Mouse (Mus musculus): ENCODE results near the gene Pop5. TPM values are rescaled to one million over a fixed set of nuclear protein-coding genes. Genes with fewer than 3 reads are reported as not detected.
A peak's percentile ranks its signal among the peaks of the same experiment; 100 is the strongest.

The Pop5 gene
- total and polyA plus RNA-seq, 2 experiments from 2014 or later = 32.8 to 96.6 TPM

- no peak for ATAC-seq
- peaks cover 10% of the 10 kb centered on the region for H3K4me1 ChIP-seq (ENCODE audit: insufficient read depth)
- no peaks in the 10 kb centered on the region for H3K36me3 ChIP-seq (ENCODE audit: insufficient read depth)
- H3K27ac ChIP-seq (ENCODE audit: low read depth, low read length) = no peak overlapping the region
- WGBS = 13% methylated on average over 7 of the region's 7 CpGs
- H3K4me2 ChIP-seq (ENCODE audit: low read depth) = peak overlapping the region; percentile 99
- no peaks in the 10 kb centered on the region for H3K27me3 ChIP-seq (ENCODE audit: insufficient read depth, low read length)
- peak overlapping the region; percentile 68 for H3K4me3 ChIP-seq (ENCODE audit: low read depth, low read length)
- H3K9me3 ChIP-seq (ENCODE audit: low read length) = no peaks in the 10 kb centered on the region
- H3K9ac ChIP-seq = peak overlapping the region; percentile 70
- no peak for TF ChIP-seq CTCF (IDR thresholded peaks at IDR 0.05; ENCODE audit: low read depth)
- no peak for DNase-seq
Observed at GRCm38 (mm10) chr5:115192828-115193195, 42.8 kb upstream of the Pop5 start.

- 0 out of 2 replicates have a peak, but pooled peaks have one; percentile 14 for ATAC-seq
- peak overlapping the region; percentile 68 for H3K4me3 ChIP-seq (ENCODE audit: low read depth, low read length)
- H3K36me3 ChIP-seq (ENCODE audit: insufficient read depth) = no peaks in the 10 kb centered on the region
- peak overlapping the region; percentile 99 for H3K4me2 ChIP-seq (ENCODE audit: low read depth)
- H3K9me3 ChIP-seq (ENCODE audit: low read length) = no peaks in the 10 kb centered on the region
- TF ChIP-seq CTCF (IDR thresholded peaks at IDR 0.05; ENCODE audit: low read depth) = no peak
- H3K27me3 ChIP-seq (ENCODE audit: insufficient read depth, low read length) = no peaks in the 10 kb centered on the region
- DNase-seq = no peak
- WGBS = 4% methylated on average over 27 of the region's 34 CpGs
- H3K27ac ChIP-seq (ENCODE audit: low read depth, low read length) = no peak overlapping the region
- peaks cover 10% of the 10 kb centered on the region for H3K4me1 ChIP-seq (ENCODE audit: insufficient read depth)
- H3K9ac ChIP-seq = peak overlapping the region; percentile 70
Observed at GRCm38 (mm10) chr5:115193226-115193625, 42.4 kb upstream of the Pop5 start.

- peak; percentile 68 for TF ChIP-seq CTCF (IDR thresholded peaks at IDR 0.05; ENCODE audit: low read depth)
- peak within 1 kb of the TSS; percentile 70 for H3K9ac ChIP-seq
- peak within 1 kb of the TSS; percentile 79 for H3K27ac ChIP-seq (ENCODE audit: low read depth, low read length)
- ATAC-seq = peak; percentile 87
- peak; percentile 87 for DNase-seq
- peak within 1 kb of the TSS; percentile 68 for H3K4me3 ChIP-seq (ENCODE audit: low read depth, low read length)
- no peaks in the 10 kb centered on the region for H3K9me3 ChIP-seq (ENCODE audit: low read length)
- H3K36me3 ChIP-seq (ENCODE audit: insufficient read depth) = no peaks in the 10 kb centered on the region
- peaks cover 10% of the 10 kb centered on the region for H3K4me1 ChIP-seq (ENCODE audit: insufficient read depth)
- H3K27me3 ChIP-seq (ENCODE audit: insufficient read depth, low read length) = no peaks in the 10 kb centered on the region
- H3K4me2 ChIP-seq (ENCODE audit: low read depth) = peak within 1 kb of the TSS; percentile 99
- 2% methylated on average over 83 of the region's 116 CpGs for WGBS
Observed at GRCm38 (mm10) chr5:115193669-115194625, 41.7 kb upstream of the Pop5 start, which contains the start of gene Cabp1. Gene Cabp1, minus strand, starts transcription at chr5:115194381.

GRCm38 (mm10) chr5:115194626-115195221 lies 40.9 kb upstream of the Pop5 start:
- Histone ChIP-seq H3K27ac (ENCODE audit: low read depth, low read length) (peak overlapping the region; percentile 79), H3K4me3 (ENCODE audit: low read depth, low read length) (no peak overlapping the region), H3K4me2 (ENCODE audit: low read depth) (peak overlapping the region; percentile 99), H3K9me3 (ENCODE audit: low read length) (no peaks in the 10 kb centered on the region), H3K36me3 (ENCODE audit: insufficient read depth) (no peaks in the 10 kb centered on the region), H3K27me3 (ENCODE audit: insufficient read depth, low read length) (no peaks in the 10 kb centered on the region), H3K4me1 (ENCODE audit: insufficient read depth) (peaks cover 10% of the 10 kb centered on the region), H3K9ac (0 out of 2 replicates have a peak overlapping the region, but pooled peaks have one; percentile 70)
- peak; percentile 56 for ATAC-seq
- WGBS = 5% methylated on average over 12 of the region's 12 CpGs
- peak; percentile 51 for DNase-seq
- TF ChIP-seq CTCF (IDR thresholded peaks at IDR 0.05; ENCODE audit: low read depth) = no peak

GRCm38 (mm10) chr5:115203735-115204561 lies 31.7 kb upstream of the Pop5 start:
- H3K9ac ChIP-seq = peak overlapping the region; percentile 40
- H3K4me2 ChIP-seq (ENCODE audit: low read depth) = peak overlapping the region; percentile 50
- H3K36me3 ChIP-seq (ENCODE audit: insufficient read depth) = no peaks in the 10 kb centered on the region
- 14% methylated on average over 23 of the region's 23 CpGs for WGBS
- TF ChIP-seq CTCF (IDR thresholded peaks at IDR 0.05; ENCODE audit: low read depth) = no peak
- peak overlapping the region; percentile 74 for H3K27ac ChIP-seq (ENCODE audit: low read depth, low read length)
- peak overlapping the region; percentile 19 for H3K4me3 ChIP-seq (ENCODE audit: low read depth, low read length)
- peaks cover 11% of the 10 kb centered on the region; the same call in 1 of the 2 replicates for H3K4me1 ChIP-seq (ENCODE audit: insufficient read depth)
- H3K27me3 ChIP-seq (ENCODE audit: insufficient read depth, low read length) = no peaks in the 10 kb centered on the region
- no peaks in the 10 kb centered on the region for H3K9me3 ChIP-seq (ENCODE audit: low read length)
- peak; percentile 75 for DNase-seq
- peak; percentile 72 for ATAC-seq

GRCm38 (mm10) chr5:115204562-115205311 lies 30.9 kb upstream of the Pop5 start:
- ATAC-seq (peak; percentile 88), DNase-seq (peak; percentile 76)
- Histone ChIP-seq H3K9me3 (ENCODE audit: low read length) (no peaks in the 10 kb centered on the region), H3K9ac (peak overlapping the region; percentile 40), H3K36me3 (ENCODE audit: insufficient read depth) (no peaks in the 10 kb centered on the region), H3K27me3 (ENCODE audit: insufficient read depth, low read length) (no peaks in the 10 kb centered on the region), H3K4me3 (ENCODE audit: low read depth, low read length) (peak overlapping the region; percentile 19), H3K4me2 (ENCODE audit: low read depth) (peak overlapping the region; percentile 50), H3K4me1 (ENCODE audit: insufficient read depth) (peaks cover 11% of the 10 kb centered on the region; the same call in 1 of the 2 replicates), H3K27ac (ENCODE audit: low read depth, low read length) (peak overlapping the region; percentile 74)
- no peak for TF ChIP-seq CTCF (IDR thresholded peaks at IDR 0.05; ENCODE audit: low read depth)
- WGBS = 3% methylated on average over 31 of the region's 31 CpGs
